Mouse (Mus musculus): ENCODE measurements around the gene Zranb1.

- no peak for TF ChIP-seq JUND (conservative IDR thresholded peaks at IDR 0.05; ENCODE audit: low read depth, low read length)
- no peak for TF ChIP-seq MAZ (IDR thresholded peaks at IDR 0.05; ENCODE audit: low read depth, low read length)
- TF ChIP-seq POLR2A (IDR thresholded peaks at IDR 0.05; ENCODE audit: low read depth, low read length): no peak
- TF ChIP-seq TBP (conservative IDR thresholded peaks at IDR 0.05; ENCODE audit: low read depth, low read length): no peak
- TF ChIP-seq CTCF (conservative IDR thresholded peaks at IDR 0.05 in 1 of 2, IDR thresholded peaks at IDR 0.05 in 1 of 2; ENCODE audit: low read depth in 2 of 2, low read length in 2 of 2): no peak
- TF ChIP-seq POLR2AphosphoS2 (IDR thresholded peaks at IDR 0.05; ENCODE audit: low read depth, low read length): no peak
Observed at GRCm38 (mm10) chr7:132900826-132901531, 30.0 kb upstream of the Zranb1 start.
